Mouse (Mus musculus): ENCODE data around the gene Limch1. TPM values are rescaled to one million over a fixed set of nuclear protein-coding genes. Genes with fewer than 3 reads are reported as not detected.

Limch1 gene
- total RNA-seq, 2 experiments from 2014 or later, result 127 to 140 TPM

GRCm38 (mm10) chr5:66826844-66827243 lies 81.2 kb downstream of the Limch1 start:
- TF ChIP-seq CTCF (conservative IDR thresholded peaks at IDR 0.05), result no peak
- DNase-seq (ENCODE audit: low spot score in 2 of 2), result no peak

DNA sequence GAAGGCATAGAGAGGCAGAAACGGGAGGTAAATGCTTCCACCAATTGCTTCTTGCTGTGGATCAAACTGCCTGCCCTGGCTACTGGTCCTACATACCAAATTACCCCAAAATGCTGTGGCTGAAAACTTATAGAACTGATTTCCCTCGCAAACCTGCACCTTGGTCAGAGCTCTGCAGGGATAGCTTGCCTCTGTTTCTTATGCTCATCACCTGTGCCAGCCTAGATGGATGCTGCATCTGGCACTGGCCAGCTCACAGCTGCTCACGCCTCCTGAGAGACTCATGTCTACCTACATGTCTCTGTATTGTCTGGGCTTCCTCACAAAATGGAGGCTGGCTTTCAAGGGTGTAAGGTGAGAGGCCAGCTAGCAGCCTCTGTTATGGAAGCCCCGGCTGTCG lies 83.9 kb downstream of the Limch1 start:
- no peak overlapping the region for H3K4me3 ChIP-seq
- no peak for TF ChIP-seq CTCF (conservative IDR thresholded peaks at IDR 0.05)

More at GRCm38 (mm10) chr5:66826844-66827243, 81.2 kb downstream of the Limch1 start:
- H3K4me3 ChIP-seq, result no peak overlapping the region
- H3K27ac ChIP-seq, result no peak overlapping the region

GRCm38 (mm10) chr5:66830206-66830605 lies 84.6 kb downstream of the Limch1 start:
- Histone ChIP-seq H3K27ac (no peak overlapping the region), H3K4me3 (no peak overlapping the region)
- TF ChIP-seq CTCF (conservative IDR thresholded peaks at IDR 0.05), result no peak
- DNase-seq (ENCODE audit: low spot score in 2 of 2), result no peak

More for the DNA sequence above, 83.9 kb downstream of the Limch1 start:
- H3K27ac ChIP-seq, result no peak overlapping the region
- no peak for DNase-seq (ENCODE audit: low spot score in 2 of 2)

- TF ChIP-seq CTCF (conservative IDR thresholded peaks at IDR 0.05), result no peak
- H3K27ac ChIP-seq, result no peak overlapping the region
- no peak overlapping the region for H3K4me3 ChIP-seq
- no peak for DNase-seq (ENCODE audit: low spot score in 2 of 2)
Measured at GRCm38 (mm10) chr5:66834756-66835155, 89.1 kb downstream of the Limch1 start.

DNA sequence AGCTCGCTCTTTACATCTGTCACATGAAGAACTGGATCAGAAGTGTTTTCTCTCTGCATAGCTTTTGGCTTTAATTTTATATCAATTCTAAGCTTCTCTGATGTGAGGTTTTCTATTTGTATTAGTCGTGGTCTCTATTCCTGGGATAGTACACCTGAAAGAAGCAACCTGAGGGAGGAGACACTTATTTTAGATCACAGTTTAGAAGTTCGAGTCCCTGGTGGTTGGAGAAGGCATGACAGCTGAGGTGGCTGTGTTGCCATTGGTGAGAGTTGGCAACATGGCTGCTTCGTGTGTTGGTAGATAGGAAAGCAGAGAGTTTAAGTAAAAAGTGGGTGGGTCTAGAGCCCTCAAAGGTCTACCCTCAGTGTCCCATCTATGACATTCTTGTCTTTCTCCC lies 91.3 kb downstream of the Limch1 start:
- H3K27ac ChIP-seq, result no peak overlapping the region
- TF ChIP-seq CTCF (conservative IDR thresholded peaks at IDR 0.05), result peak; percentile 62
- no peak for DNase-seq (ENCODE audit: low spot score in 2 of 2)

GRCm38 (mm10) chr5:66841971-66842370 lies 96.3 kb downstream of the Limch1 start:
- TF ChIP-seq CTCF (conservative IDR thresholded peaks at IDR 0.05), result no peak
- no peak overlapping the region for H3K4me3 ChIP-seq

More for the DNA sequence above, 91.3 kb downstream of the Limch1 start:
- no peak overlapping the region for H3K4me3 ChIP-seq

DNA sequence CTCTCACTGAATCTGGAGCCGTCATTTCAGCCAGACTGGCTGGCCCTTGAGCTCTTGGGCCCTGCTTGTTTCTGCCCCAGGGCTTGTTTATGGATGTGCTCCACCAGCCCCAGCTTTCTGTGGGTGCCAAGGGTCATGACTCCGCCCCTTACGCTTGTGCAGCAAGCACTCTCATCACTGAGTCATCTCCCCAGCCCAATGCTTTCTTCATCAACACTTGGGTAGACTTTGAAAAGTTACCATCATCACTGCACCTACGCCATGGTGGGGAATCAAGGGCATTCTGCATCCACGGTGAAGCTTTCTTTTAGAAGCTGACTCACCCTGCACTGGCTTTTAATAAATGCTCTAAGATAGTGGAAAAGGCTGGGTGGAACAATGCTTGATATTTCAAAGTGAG lies 97.1 kb downstream of the Limch1 start:
- TF ChIP-seq CTCF (conservative IDR thresholded peaks at IDR 0.05), result no peak

More at GRCm38 (mm10) chr5:66841971-66842370, 96.3 kb downstream of the Limch1 start:
- no peak for DNase-seq (ENCODE audit: low spot score in 2 of 2)
- H3K27ac ChIP-seq, result no peak overlapping the region

DNA sequence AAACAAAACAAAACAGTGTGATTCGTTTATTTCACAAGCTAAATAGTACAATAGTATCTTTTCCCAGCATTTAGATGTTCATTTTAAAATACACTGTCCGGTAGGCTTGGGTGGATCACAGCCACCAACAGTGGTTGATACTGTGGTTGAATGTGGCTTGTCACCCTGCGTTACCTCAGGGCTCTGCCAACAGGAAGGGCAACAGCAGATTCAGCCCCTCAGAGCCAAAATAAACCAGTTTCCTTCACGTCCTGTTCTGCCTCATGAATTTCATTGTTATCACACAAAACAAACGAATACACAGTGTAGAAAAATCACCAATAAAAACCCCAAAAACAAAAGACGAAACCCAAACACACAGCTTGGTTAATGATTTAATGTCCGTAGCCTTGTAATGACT lies 102.5 kb downstream of the Limch1 start:
- no peak for DNase-seq (ENCODE audit: low spot score in 2 of 2)
- H3K27ac ChIP-seq, result no peak overlapping the region

More for the DNA sequence above, 97.1 kb downstream of the Limch1 start:
- DNase-seq (ENCODE audit: low spot score in 2 of 2), result no peak
- Histone ChIP-seq H3K27ac (no peak overlapping the region), H3K4me3 (no peak overlapping the region)

GRCm38 (mm10) chr5:66849148-66849547 lies 103.5 kb downstream of the Limch1 start:
- H3K4me3 ChIP-seq, result no peak overlapping the region
- DNase-seq (ENCODE audit: low spot score in 2 of 2), result no peak
- TF ChIP-seq CTCF (conservative IDR thresholded peaks at IDR 0.05), result no peak
- H3K27ac ChIP-seq, result peak overlapping the region; percentile 59; the same call in 1 of the 2 replicates

More for the DNA sequence above, 102.5 kb downstream of the Limch1 start:
- H3K4me3 ChIP-seq, result no peak overlapping the region
- TF ChIP-seq CTCF (conservative IDR thresholded peaks at IDR 0.05), result no peak

- H3K27ac ChIP-seq, result peak overlapping the region; percentile 80
Measured at GRCm38 (mm10) chr5:66850721-66851251, 105.2 kb downstream of the Limch1 start.

DNA sequence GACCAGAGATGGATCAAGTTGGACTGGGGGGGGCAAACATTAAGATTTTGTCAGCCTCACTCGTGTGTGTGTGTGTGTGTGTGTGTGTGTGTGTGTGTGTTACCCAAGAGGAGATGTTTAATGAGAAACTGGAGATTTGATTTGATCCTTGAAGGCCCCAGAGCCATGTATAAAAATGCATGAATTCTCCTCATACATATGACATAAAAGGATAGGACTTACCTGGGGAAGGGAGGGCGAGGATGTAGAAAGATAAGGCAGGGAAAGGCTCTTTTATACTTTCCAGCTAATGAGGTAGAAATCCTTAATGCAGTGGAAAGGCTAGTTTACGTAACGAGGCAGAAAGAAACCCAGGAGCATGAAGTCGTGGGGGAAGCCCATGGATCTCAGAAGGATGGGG lies 106.1 kb downstream of the Limch1 start:
- Histone ChIP-seq H3K4me3 (no peak overlapping the region), H3K27ac (peak overlapping the region; percentile 80; the same call in 1 of the 2 replicates)
- DNase-seq (ENCODE audit: low spot score in 2 of 2), result no peak
- no peak for TF ChIP-seq CTCF (conservative IDR thresholded peaks at IDR 0.05)

More at GRCm38 (mm10) chr5:66850721-66851251, 105.2 kb downstream of the Limch1 start:
- peak; percentile 68 to 71 for DNase-seq (ENCODE audit: low spot score in 2 of 2)
- H3K4me3 ChIP-seq, result no peak overlapping the region
- no peak for TF ChIP-seq CTCF (conservative IDR thresholded peaks at IDR 0.05)

DNA sequence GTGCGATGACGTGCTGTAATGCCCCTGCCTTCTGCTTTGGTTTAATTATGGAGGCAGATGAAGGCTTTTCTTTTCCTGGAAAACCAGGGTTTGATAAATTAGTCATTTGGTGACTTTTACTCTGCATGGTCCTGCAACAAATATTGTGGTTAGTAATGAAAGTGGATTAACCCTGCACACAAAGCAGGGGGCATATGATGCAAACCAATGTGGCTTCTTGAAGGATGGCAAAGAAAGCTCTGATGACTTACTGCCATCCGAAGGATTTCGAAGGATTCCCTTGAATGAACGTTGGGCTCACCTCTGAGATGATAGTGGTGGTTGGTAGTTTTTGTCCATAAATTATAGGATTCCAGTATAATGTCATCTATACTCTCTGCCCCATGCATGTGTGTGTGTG lies 108.6 kb downstream of the Limch1 start:
- TF ChIP-seq CTCF (conservative IDR thresholded peaks at IDR 0.05), result no peak
- no peak overlapping the region for H3K27ac ChIP-seq
- DNase-seq (ENCODE audit: low spot score in 2 of 2), result no peak
- H3K4me3 ChIP-seq, result no peak overlapping the region

GRCm38 (mm10) chr5:66855358-66856107 lies 109.9 kb downstream of the Limch1 start:
- no peak for TF ChIP-seq CTCF (conservative IDR thresholded peaks at IDR 0.05)
- H3K27ac ChIP-seq, result peak overlapping the region; percentile 54; the same call in 1 of the 2 replicates
- no peak overlapping the region for H3K4me3 ChIP-seq
- DNase-seq (ENCODE audit: low spot score in 2 of 2), result no peak
